Mouse (Mus musculus): ENCODE measurements around the gene Insl5. TPM values are rescaled to one million over a fixed set of nuclear protein-coding genes. Genes with fewer than 3 reads are reported as not detected.

Insl5 gene
- polyA plus RNA-seq, 1 experiment: 2.7 TPM

DNA sequence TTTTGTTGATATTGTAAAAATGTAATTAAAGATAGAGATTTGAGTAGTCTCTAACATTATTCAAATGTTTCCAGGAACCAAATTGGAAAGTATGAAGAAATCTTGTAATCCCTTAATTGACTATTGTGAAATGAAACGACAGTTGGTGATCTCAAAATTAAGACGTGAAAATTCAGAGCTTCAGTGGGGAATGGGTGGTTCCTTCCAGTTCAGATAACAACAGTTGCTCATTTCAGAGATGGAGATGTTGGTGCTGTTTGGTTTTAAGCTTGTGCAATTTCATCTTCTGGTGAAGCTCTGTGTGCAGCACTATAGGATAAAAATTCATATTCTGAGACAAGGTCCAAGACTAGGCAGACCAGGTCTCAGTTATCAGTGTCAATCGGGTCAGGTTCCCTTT is 54.6 kb downstream of the Insl5 start:
- DNase-seq (ENCODE audit: low read depth): no peak
- TF ChIP-seq CTCF (IDR thresholded peaks at IDR 0.05; ENCODE audit: borderline replicate concordance, extremely low read depth, insufficient read depth, insufficient read length) (no peak), POLR2A (IDR thresholded peaks at IDR 0.05; ENCODE audit: borderline replicate concordance, extremely low read depth, insufficient read depth, insufficient read length, poor library complexity, severe bottlenecking) (no peak)

GRCm38 (mm10) chr4:102971159-102971558 is 55.5 kb downstream of the Insl5 start:
- no peak for TF ChIP-seq POLR2A (IDR thresholded peaks at IDR 0.05; ENCODE audit: borderline replicate concordance, extremely low read depth, insufficient read depth, insufficient read length, poor library complexity, severe bottlenecking)
- TF ChIP-seq CTCF (IDR thresholded peaks at IDR 0.05; ENCODE audit: borderline replicate concordance, extremely low read depth, insufficient read depth, insufficient read length): no peak
- no peak for DNase-seq (ENCODE audit: low read depth)

DNA sequence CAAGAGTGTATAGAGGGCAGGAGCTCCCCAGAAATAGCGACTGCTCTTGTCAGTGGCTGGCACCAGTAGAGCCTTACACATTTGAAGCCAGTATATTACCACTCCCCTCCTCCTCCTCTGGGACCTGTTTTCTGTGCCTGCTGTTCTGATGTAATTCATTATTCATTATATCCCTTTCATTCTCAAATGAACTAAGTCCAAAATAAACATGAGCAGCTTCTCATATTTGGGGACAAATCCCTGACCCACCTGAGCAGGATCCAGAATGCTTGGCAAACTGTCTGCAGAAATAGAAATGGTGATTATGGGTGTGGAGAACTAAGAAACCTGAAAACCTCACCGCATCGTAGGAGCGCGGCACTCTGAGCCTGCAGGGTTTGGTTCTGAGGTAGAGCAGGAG is 57.0 kb downstream of the Insl5 start:
- no peak for DNase-seq (ENCODE audit: low read depth)

More for the DNA sequence above, 57.0 kb downstream of the Insl5 start:
- no peak for TF ChIP-seq CTCF (IDR thresholded peaks at IDR 0.05; ENCODE audit: borderline replicate concordance, extremely low read depth, insufficient read depth, insufficient read length)

Other genes with a start within 250 kb of the Insl5 start
- 1.2 and 1.7 TPM in 2 replicates for gene Tctex1d1, start 48.2 kb downstream of the Insl5 start, polyA plus RNA-seq (2012; rRNA removed)
- 30.2 and 31.9 TPM in 2 replicates for gene Mier1, start 87.5 kb upstream of the Insl5 start, polyA plus RNA-seq (2012; rRNA removed)
- 8.5 and 10.1 TPM in 2 replicates for gene Wdr78, start 87.7 kb upstream of the Insl5 start, polyA plus RNA-seq (2012; rRNA removed)
- 6.4 and 8.4 TPM in 2 replicates for gene Slc35d1, start 188.3 kb upstream of the Insl5 start, polyA plus RNA-seq (2012; rRNA removed)

Data from brain, embryonic 14.5 days (tissue).